Mouse (Mus musculus): ENCODE data around the gene Ddx55.
"Not testable (repeated sequence)": the region's sequence is repeated elsewhere in the genome, so short reads cannot be mapped to it uniquely, and the experiment has no call there.

Gene Ddx55

GRCm38 (mm10) chr5:124538813-124539792 lies 13.6 kb upstream of the Ddx55 start:
- DNase-seq (ENCODE audit: low read depth, low spot score): peak; percentile 57

- no peak for DNase-seq (ENCODE audit: low read depth, low spot score)
These were observed 12.8 kb upstream of the Ddx55 start for GRCm38 (mm10) chr5:124539905-124540304.

- DNase-seq (ENCODE audit: low read depth, low spot score): peak; percentile 98
These were observed 12.3 kb upstream of the Ddx55 start, which contains the start of gene Tmed2 for GRCm38 (mm10) chr5:124540383-124540786. Gene Tmed2 (plus strand): TSS chr5:124540695.

- DNase-seq (ENCODE audit: low read depth, low spot score): peak; percentile 68
These were observed 11.6 kb upstream of the Ddx55 start for GRCm38 (mm10) chr5:124540905-124541601.

DNA sequence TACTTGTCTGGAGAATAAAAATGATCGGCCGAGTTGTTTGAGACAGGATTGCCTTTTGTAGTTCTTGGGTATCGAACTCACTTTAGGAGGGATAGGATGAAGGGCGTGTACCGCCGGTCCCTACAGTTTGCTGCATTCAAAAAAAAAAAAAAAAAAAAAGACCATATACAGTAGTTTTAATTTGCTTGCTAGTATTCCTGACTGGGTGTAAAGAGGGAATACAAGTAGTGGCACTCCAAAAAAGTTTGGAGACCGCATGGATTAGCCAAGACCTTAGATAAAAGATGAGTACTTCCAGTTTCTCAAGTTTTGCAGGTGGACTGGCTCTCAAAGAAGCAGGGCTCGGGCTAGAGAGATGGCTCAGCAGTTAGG lies 11.1 kb upstream of the Ddx55 start:
- no peak for DNase-seq (ENCODE audit: low read depth, low spot score)

DNA sequence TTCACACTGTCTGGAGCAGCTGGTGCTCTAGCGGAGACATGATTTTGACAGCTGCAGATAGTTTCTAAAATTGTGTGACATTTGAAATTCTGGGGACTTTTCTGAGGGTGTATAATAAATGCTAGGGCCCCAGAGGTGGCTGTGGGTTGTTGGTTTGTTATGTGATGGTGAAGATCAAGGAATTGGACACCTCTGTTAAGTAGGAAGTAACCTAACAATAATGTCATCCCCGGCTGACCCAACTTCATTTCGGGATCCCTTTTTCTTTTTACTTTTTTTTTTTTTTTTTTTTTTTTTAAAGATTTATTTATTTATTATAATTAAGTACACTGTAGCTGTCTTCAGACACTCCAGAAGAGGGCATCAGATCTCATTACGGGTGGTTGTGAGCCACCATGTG lies 1.9 kb upstream of the Ddx55 start:
- DNase-seq (ENCODE audit: low read depth, low spot score): not testable (repeated sequence)

DNA sequence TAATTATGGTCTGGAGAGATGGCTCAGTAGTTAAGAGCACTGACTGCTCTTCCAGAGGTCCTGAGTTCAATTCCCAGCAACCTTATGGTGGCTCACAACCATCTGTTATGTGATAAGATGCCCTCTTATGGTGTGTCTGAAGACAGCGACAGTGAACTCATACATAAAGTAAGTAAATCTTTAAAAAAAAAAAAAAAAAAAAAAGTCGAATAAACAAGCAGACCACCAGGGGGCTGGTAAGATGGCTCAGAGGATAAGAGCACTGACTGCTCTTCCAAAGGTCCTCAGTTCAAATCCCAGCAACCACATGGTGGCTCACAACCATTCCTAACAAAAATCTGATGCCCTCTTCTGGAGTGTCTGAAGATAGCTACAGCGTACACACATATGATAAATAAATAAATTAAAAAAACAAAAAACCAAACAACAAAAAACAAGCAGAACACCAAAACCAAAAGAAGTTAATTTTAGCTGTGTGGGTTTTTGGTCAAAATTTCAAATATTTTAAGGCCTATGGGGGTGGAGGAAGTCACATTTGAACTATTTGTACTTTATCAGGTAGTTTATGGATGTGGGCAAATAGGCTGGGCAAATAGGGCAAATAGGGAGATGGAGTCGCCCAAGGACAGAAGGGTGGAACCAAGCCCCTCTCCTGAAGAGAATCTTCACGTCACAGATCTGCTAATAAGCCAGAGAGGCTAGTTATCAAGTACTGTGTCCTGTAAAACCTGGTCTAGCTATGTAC lies 1.1 kb upstream of the Ddx55 start:
- DNase-seq (ENCODE audit: low read depth, low spot score): not testable (repeated sequence)

- DNase-seq (ENCODE audit: low read depth, low spot score): no peak
These were observed 581 bp upstream of the Ddx55 start for GRCm38 (mm10) chr5:124552094-124552472.

DNA sequence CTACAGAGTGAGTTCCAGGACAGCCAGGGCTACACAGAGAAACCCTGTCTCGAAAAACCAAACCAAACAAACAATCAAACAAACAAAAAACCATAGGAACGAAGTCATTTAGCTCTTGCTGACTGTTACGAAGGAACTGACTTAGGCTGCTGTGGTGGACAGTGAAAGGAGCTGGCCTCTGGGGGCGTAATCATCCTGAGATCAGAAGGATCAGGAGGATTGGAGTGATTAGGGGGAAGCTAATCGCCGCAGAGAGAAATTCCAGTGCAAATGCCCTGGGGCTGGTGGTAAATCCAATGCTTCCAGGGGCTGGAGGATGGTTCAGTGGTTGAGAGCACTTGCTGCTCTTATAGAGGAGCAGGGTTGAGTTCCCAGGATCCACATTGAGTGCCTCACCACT lies 943 bp downstream of the Ddx55 start:
- DNase-seq (ENCODE audit: low read depth, low spot score): no peak

DNA sequence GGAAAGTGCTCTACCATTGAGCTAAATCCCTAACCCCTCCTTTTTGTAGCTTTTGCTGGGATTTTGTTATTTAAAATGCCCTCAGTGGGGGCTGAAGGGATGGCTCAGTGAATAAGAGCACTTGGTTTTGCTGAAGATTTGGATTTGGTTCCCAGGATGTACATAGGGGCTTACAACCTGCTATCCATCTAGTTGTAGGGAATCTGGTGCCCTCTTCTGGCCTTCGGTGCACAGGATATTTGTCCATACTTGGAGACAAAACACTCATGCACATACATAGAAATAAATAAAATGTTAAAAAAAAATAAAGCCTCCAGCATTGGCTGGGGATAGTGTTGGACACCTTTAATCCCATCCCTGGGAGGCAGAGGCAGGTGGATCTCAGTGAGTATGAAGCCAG lies 2.5 kb downstream of the Ddx55 start:
- DNase-seq (ENCODE audit: low read depth, low spot score): no peak

DNA sequence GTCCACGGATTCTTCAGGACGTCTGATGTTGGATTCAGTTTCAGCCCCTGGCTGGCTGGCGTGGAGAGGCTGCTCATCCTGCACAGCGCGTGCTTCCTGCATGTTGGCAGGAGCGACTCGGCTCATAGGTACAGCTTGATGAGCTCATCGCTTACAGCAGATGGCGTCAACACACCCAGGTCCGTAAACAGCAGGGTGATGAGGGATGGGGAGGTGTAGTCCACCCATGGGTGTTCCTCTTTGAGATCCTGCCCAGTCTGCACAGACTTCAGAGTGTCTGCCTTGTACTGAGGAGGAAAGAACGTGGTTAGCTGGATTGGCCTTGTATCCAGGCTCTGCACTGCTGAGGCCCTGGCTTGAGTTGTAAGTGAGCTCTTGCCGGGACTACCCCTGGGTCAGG lies 18.4 kb downstream of the Ddx55 start:
- DNase-seq (ENCODE audit: low read depth, low spot score): no peak

GRCm38 (mm10) chr5:124575467-124575866 lies 22.8 kb downstream of the Ddx55 start:
- DNase-seq (ENCODE audit: low read depth, low spot score): no peak

- peak; percentile 89 for DNase-seq (ENCODE audit: low read depth, low spot score)
These were observed 26.1 kb downstream of the Ddx55 start, which contains the start of the genes Eif2b1 and Gtf2h3 for GRCm38 (mm10) chr5:124578633-124579317. Gene Eif2b1 (minus strand): TSS chr5:124579131. Gene Gtf2h3 (plus strand): TSS chr5:124579140.

DNA sequence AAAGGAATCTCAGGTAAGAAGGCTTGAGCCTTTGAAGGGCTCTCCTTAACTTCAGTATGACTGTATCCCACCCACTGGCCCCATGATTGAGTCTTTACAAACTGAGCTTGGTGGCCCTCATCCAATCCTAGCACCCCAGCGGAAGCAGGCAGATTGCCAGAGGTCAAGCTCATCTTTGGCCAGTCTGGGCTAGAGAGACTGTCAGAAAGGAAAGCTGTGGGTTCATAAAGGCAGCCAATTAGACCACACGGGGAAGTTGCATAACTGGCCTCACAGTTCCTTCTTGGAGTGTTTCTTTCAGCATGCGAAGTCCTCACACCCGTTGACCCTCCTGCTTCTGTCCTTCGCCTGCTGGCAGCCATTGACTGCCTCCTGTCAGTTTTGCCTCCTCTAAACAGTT lies 29.9 kb downstream of the Ddx55 start:
- peak; percentile 19 for DNase-seq (ENCODE audit: low read depth, low spot score)

DNA sequence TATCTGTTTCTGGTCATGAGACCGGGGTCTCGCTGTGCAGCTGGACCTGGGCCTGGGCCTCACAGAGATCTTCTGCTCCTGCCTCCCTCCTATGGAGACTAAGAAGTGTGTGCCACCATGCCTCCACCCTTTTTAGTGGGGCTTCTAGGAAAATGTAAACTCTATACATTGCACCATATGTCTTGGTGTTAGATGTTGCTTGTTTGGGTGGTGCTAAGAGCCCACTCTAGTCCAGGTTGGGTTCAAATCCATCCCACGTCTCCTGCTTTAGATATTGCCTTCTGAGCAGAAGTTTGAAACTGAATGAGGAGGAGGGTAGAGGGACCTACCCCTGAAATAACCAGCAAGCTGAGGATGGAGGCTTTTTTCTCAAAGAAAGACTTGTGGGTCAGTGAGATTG lies 40.1 kb downstream of the Ddx55 start:
- DNase-seq (ENCODE audit: low read depth, low spot score): no peak

- DNase-seq (ENCODE audit: low read depth, low spot score): peak; percentile 97
These were observed 45.8 kb downstream of the Ddx55 start for GRCm38 (mm10) chr5:124598224-124599174.

GRCm38 (mm10) chr5:124599726-124600125 lies 47.1 kb downstream of the Ddx55 start:
- not testable (repeated sequence) for DNase-seq (ENCODE audit: low read depth, low spot score)

DNA sequence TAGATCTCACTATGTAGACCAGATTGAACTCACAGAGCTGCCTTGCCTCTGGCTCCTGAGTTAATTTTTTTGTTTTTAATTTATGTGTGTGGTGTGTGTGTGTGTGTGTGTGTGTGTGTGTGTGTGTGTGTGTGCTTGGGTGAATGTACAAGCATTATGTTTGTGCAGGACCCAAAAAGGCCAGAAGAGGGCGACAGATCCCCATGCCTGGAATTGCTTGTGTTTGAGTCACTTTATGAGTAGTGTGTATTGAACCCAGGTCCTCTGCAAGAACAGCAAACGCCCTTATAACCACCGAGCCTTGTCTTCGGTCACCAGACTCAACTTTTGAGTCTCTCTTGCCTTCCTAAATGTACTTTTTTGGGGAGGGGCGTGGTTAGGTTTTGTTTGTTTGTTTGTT lies 49.7 kb downstream of the Ddx55 start:
- DNase-seq (ENCODE audit: low read depth, low spot score): no peak

GRCm38 (mm10) chr5:124604296-124604695 lies 51.6 kb downstream of the Ddx55 start:
- no peak for DNase-seq (ENCODE audit: low read depth, low spot score)

- DNase-seq (ENCODE audit: low read depth, low spot score): no peak
These were observed 52.5 kb downstream of the Ddx55 start for GRCm38 (mm10) chr5:124605041-124605622.
